Mouse (Mus musculus) forebrain, postnatal 0 days (tissue): ENCODE data around the gene Eif3d. TPM values are rescaled to one million over a fixed set of nuclear protein-coding genes. Genes with fewer than 3 reads are reported as not detected.

Source experiments
- ATAC-seq: fragments of 200-750 bp; cut with Nextera tagmentation; 2 replicates; pipeline ENCODE4 v1.8.0; 2017; ENCODE audit warnings: mild to moderate bottlenecking, moderate library complexity
- DNase-seq: peaks from one replicate; pipeline ENCODE4 v3.0.0-alpha.2; 2015
- H3K27ac ChIP-seq: fragments of 300-500 bp; sonication (generic); 2 replicates; pipeline ENCODE4 v1.5.1; 2014; ENCODE audit warnings: low read depth, mild to moderate bottlenecking, antibody characterized with exemption, low read length, moderate library complexity, mixed read lengths
- H3K27me3 ChIP-seq: fragments of 300-500 bp; sonication (generic); 2 replicates; pipeline ENCODE4 v1.6.1; 2014; ENCODE audit warnings: mild to moderate bottlenecking, low read length, mixed read lengths; ENCODE audit not compliant: insufficient read depth
- H3K36me3 ChIP-seq: fragments of 300-500 bp; sonication (generic); 2 replicates; pipeline ENCODE4 v1.6.1; 2014; ENCODE audit warnings: mild to moderate bottlenecking, moderate library complexity; ENCODE audit not compliant: insufficient read depth
- H3K4me1 ChIP-seq: fragments of 300-500 bp; sonication (generic); 2 replicates; pipeline ENCODE4 v1.6.1; 2014; ENCODE audit warnings: antibody characterized with exemption; ENCODE audit not compliant: insufficient read depth
- H3K4me2 ChIP-seq: fragments of 300-500 bp; sonication (generic); 2 replicates; pipeline ENCODE4 v1.6.1; 2014; ENCODE audit warnings: low read depth, mild to moderate bottlenecking, moderate library complexity
- H3K4me3 ChIP-seq: fragments of 300-500 bp; sonication (generic); 2 replicates; pipeline ENCODE4 v1.5.1; 2014; ENCODE audit warnings: low read depth, low read length, mixed read lengths
- H3K9ac ChIP-seq: fragments of 300-500 bp; sonication (generic); 2 replicates; pipeline ENCODE4 v1.6.1; 2014; ENCODE audit warnings: mild to moderate bottlenecking
- H3K9me3 ChIP-seq: fragments of 300-500 bp; sonication (generic); 2 replicates; pipeline ENCODE4 v1.6.1; 2016; ENCODE audit warnings: low read length
- CTCF ChIP-seq: sonication (generic); IDR thresholded peaks from 2 replicates; pipeline ENCODE4 v1.5.1; 2016; ENCODE audit warnings: antibody characterized with exemption, control low read depth, low read depth
- WGBS: fragments of 180-500 bp; shearing (Covaris S2); extraction: QIAGEN DNeasy Blood & Tissue Kit; methylation state at CpG from one replicate; pipeline ENCODE4 v1.1.7; 2014; 5-methylcytosine and 5-hydroxymethylcytosine counted together
- polyA plus RNA-seq: library from polyadenylated mRNA; unstranded; fragments of >200 nt; fragmentation: Nextera tagmentation; extraction: Ambion mirVana; gene quantifications from 2 replicates; pipeline ENCODE4 v1.2.1, GENCODE M21; 2015
- total RNA-seq: library from RNA; depleted of rRNA; stranded (reverse); fragments of >200 nt; gene quantifications from 2 replicates; pipeline ENCODE4 v1.2.3, GENCODE M21; 2014; rRNA removed

The Eif3d gene
- total and polyA plus RNA-seq, 2 experiments from 2014 or later, result 165 to 167 TPM

DNA sequence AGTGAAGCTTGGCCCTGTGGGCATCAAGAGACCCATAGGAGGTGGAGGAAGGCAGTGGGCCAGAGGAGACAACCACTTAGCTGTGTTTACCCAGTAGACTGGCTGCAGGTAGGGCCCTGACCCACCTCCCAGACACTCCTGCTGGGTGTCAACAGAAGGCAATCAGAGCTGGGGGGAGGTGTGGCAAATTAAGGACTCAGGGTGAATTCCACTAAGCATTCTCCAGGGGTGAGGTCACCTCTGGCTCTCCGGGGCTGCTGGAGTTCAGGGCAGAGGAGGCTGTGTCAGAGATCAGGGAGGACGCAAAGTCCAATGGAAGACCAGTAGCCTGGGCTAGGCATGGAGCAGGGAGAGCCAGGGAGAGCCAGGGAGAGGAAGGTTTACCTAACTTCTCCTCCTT is 59.5 kb downstream of the Eif3d start:
- no peak overlapping the region for H3K4me3 ChIP-seq
- WGBS, result 3% methylated on average over 2 of the region's 2 CpGs
- DNase-seq (no peak), ATAC-seq (no peak)
- H3K9me3 ChIP-seq, result no peaks in the 10 kb centered on the region
- no peak overlapping the region for H3K4me2 ChIP-seq
- peaks cover 23% of the 10 kb centered on the region for H3K36me3 ChIP-seq
- H3K27ac ChIP-seq, result no peak overlapping the region
- no peak for TF ChIP-seq CTCF
- H3K27me3 ChIP-seq, result no peaks in the 10 kb centered on the region
- no peaks in the 10 kb centered on the region for H3K4me1 ChIP-seq
- no peak overlapping the region for H3K9ac ChIP-seq

Other genes starting within 250 kb of the Eif3d start
- not detected in 2 replicates for gene Apol9b, start 241.8 kb downstream of the Eif3d start, total RNA-seq
- gene Apol9b, start 241.8 kb downstream of the Eif3d start, polyA plus RNA-seq, result 0.16 TPM in 1 of 2 replicates, not detected in the other
- gene Apol8, start 213.8 kb downstream of the Eif3d start, total RNA-seq, result 0.08 and 2.0 TPM in 2 replicates
- gene Apol8, start 213.8 kb downstream of the Eif3d start, polyA plus RNA-seq, result 0.36 and 0.44 TPM in 2 replicates
- gene Myh9, start 128.6 kb downstream of the Eif3d start, total RNA-seq, result 26.4 and 35.2 TPM in 2 replicates
- 5.8 and 7.2 TPM in 2 replicates for gene Myh9, start 128.6 kb downstream of the Eif3d start, polyA plus RNA-seq
- gene Txn2, start 41.8 kb downstream of the Eif3d start, total RNA-seq, result 35.8 and 36.5 TPM in 2 replicates
- gene Txn2, start 41.8 kb downstream of the Eif3d start, polyA plus RNA-seq, result 200 and 227 TPM in 2 replicates
- 24.5 and 26.9 TPM in 2 replicates for gene Foxred2, start 14.1 kb downstream of the Eif3d start, total RNA-seq
- gene Foxred2, start 14.1 kb downstream of the Eif3d start, polyA plus RNA-seq, result 9.4 and 10.6 TPM in 2 replicates
- 9.8 and 13.6 TPM in 2 replicates for gene Cacng2, start 149.2 kb upstream of the Eif3d start, total RNA-seq
- 6.8 and 10.1 TPM in 2 replicates for gene Cacng2, start 149.2 kb upstream of the Eif3d start, polyA plus RNA-seq
- gene Ift27, start 203.3 kb upstream of the Eif3d start, total RNA-seq, result 41.2 and 43.1 TPM in 2 replicates
- gene Ift27, start 203.3 kb upstream of the Eif3d start, polyA plus RNA-seq, result 134 and 145 TPM in 2 replicates
- 0.33 and 0.77 TPM in 2 replicates for gene Pvalb, start 235.6 kb upstream of the Eif3d start, total RNA-seq
- gene Pvalb, start 235.6 kb upstream of the Eif3d start, polyA plus RNA-seq, result 1.8 and 2.8 TPM in 2 replicates